Mouse (Mus musculus): ENCODE measurements around the gene Smarcc1.
"Not testable (repeated sequence)": the region's sequence is repeated elsewhere in the genome, so short reads cannot be mapped to it uniquely, and the experiment has no call there.

Gene Smarcc1

GRCm38 (mm10) chr9:110116977-110117778 is at the start of gene Smarcc1:
Gene Smarcc1 (plus strand): TSS chr9:110117708.
- in situ Hi-C loops (cut with MboI) = no loop called here

- in situ Hi-C loops (cut with MboI) = no loop called here
These were observed 48.8 kb upstream of the Smarcc1 start for GRCm38 (mm10) chr9:110068745-110069144.

GRCm38 (mm10) chr9:110070358-110070757 is 47.1 kb upstream of the Smarcc1 start:
- in situ Hi-C loops (cut with MboI) = no loop called here

- in situ Hi-C loops (cut with MboI) = no loop called here
These were observed 46.5 kb upstream of the Smarcc1 start for GRCm38 (mm10) chr9:110071011-110071410.

- in situ Hi-C loops (cut with MboI) = no loop called here
These were observed 45.7 kb upstream of the Smarcc1 start for GRCm38 (mm10) chr9:110071843-110072242.

GRCm38 (mm10) chr9:110076468-110076867 is 41.0 kb upstream of the Smarcc1 start:
- in situ Hi-C loops (cut with MboI) = loop anchor here (25.0 kb wide), 1 partner anchor 189 kb away; the partner anchor contains the start of gene Cdc25a

- in situ Hi-C loops (cut with MboI) = loop anchor here (25.0 kb wide), 1 partner anchor 194 kb away; the partner anchor contains the start of gene Cdc25a
These were observed 36.4 kb upstream of the Smarcc1 start for GRCm38 (mm10) chr9:110081066-110081465.

- in situ Hi-C loops (cut with MboI) = loop anchor here (25.0 kb wide), 1 partner anchor 197 kb away; the partner anchor contains the start of gene Cdc25a
These were observed 33.1 kb upstream of the Smarcc1 start for GRCm38 (mm10) chr9:110084201-110084964.

GRCm38 (mm10) chr9:110085693-110086092 is 31.8 kb upstream of the Smarcc1 start:
- in situ Hi-C loops (cut with MboI) = loop anchor here (25.0 kb wide), 1 partner anchor 198 kb away; the partner anchor contains the start of gene Cdc25a

- in situ Hi-C loops (cut with MboI) = loop anchor here (25.0 kb wide), 1 partner anchor 206 kb away; the partner anchor contains the start of gene Cdc25a
These were observed 24.2 kb upstream of the Smarcc1 start for GRCm38 (mm10) chr9:110093303-110093702.

GRCm38 (mm10) chr9:110094761-110095160 is 22.7 kb upstream of the Smarcc1 start:
- in situ Hi-C loops (cut with MboI) = loop anchor here (25.0 kb wide), 1 partner anchor 207 kb away; the partner anchor contains the start of gene Cdc25a

GRCm38 (mm10) chr9:110097791-110098190 is 19.7 kb upstream of the Smarcc1 start:
- in situ Hi-C loops (cut with MboI) = loop anchor here (25.0 kb wide), 1 partner anchor 210 kb away; the partner anchor contains the start of gene Cdc25a

GRCm38 (mm10) chr9:110100627-110101600 is 16.6 kb upstream of the Smarcc1 start:
- in situ Hi-C loops (cut with MboI) = no loop called here

GRCm38 (mm10) chr9:110116353-110116976 is 1.0 kb upstream of the Smarcc1 start:
- in situ Hi-C loops (cut with MboI) = no loop called here

GRCm38 (mm10) chr9:110117779-110118139 is 251 bp downstream of the Smarcc1 start, which contains the start of gene Dhx30:
Gene Dhx30 (minus strand): TSS chr9:110117830.
- in situ Hi-C loops (cut with MboI) = no loop called here

- in situ Hi-C loops (cut with MboI) = no loop called here
These were observed 741 bp downstream of the Smarcc1 start for GRCm38 (mm10) chr9:110118249-110118648.

- in situ Hi-C loops (cut with MboI) = no loop called here
These were observed 3.9 kb downstream of the Smarcc1 start for GRCm38 (mm10) chr9:110121424-110121823.

- in situ Hi-C loops (cut with MboI) = no loop called here
These were observed 5.8 kb downstream of the Smarcc1 start for GRCm38 (mm10) chr9:110123322-110123721.

GRCm38 (mm10) chr9:110124008-110124540 is 6.6 kb downstream of the Smarcc1 start:
- in situ Hi-C loops (cut with MboI) = not testable (repeated sequence)

- in situ Hi-C loops (cut with MboI) = no loop called here
These were observed 13.5 kb downstream of the Smarcc1 start for GRCm38 (mm10) chr9:110130896-110131524.
